Mouse (Mus musculus) liver, adult (tissue): ENCODE data around the gene Wfdc15b.
"Not testable (repeated sequence)": the region's sequence is repeated elsewhere in the genome, so short reads cannot be mapped to it uniquely, and the experiment has no call there.

Source experiments
- GATA4 ChIP-seq: IDR thresholded peaks from 2 replicates; pipeline ENCODE4 v1.6.1; 2014; ENCODE audit warnings: mild to moderate bottlenecking, low read length; ENCODE audit not compliant: insufficient replicate concordance

The Wfdc15b gene

DNA sequence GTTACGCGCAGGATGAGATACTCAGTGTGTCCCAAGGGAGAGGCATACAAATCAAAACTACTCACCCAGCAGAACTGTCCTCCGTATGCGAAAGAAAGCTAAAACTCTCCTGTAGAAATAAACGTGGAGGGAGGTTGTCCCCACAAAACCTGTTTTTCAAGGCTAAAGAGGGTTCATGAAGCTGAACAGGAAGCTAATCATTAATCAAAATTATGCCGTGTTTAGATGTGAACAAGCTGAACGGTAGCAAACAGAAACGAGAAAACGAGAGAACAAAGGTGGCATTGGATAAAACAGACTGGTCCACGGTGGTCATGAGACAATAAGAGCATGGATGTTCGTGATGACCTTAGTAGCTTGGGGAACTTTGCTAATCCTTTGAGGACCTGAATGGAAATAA is at the start of gene Wfdc15b:
Gene Wfdc15b (minus strand): TSS at position 139 of the 400 bp plus-strand sequence.
- TF ChIP-seq GATA4, result no peak

GRCm38 (mm10) chr2:164256540-164256939 is 35.1 kb upstream of the Wfdc15b start, which contains the start of gene Svs3b:
Svs3b (minus strand) TSS chr2:164256640.
- TF ChIP-seq GATA4, result not testable (repeated sequence)

DNA sequence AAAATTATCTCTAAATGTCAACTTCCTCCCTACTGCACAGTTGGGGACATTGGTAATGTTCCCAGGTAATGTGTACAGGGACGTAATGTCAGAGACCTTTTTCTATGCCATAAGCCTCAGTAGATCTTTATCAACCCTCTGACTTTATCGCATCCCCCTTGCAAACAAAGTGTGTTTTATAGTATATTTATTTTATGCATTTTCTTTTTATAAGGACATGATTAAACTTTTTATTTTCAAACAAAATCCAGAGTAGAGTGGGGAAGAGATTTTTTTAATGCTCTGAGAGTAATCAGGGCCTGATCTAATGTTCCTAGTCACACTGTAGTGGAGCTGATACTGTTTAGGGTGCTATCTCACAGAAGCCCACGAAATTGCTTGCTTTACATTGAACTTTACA is 16.9 kb upstream of the Wfdc15b start, which contains the start of gene Svs2:
Gene Svs2 (minus strand): TSS at position 101 of the 400 bp plus-strand sequence.
- no peak for TF ChIP-seq GATA4

GRCm38 (mm10) chr2:164232671-164233070 is 11.2 kb upstream of the Wfdc15b start:
- TF ChIP-seq GATA4, result no peak

DNA sequence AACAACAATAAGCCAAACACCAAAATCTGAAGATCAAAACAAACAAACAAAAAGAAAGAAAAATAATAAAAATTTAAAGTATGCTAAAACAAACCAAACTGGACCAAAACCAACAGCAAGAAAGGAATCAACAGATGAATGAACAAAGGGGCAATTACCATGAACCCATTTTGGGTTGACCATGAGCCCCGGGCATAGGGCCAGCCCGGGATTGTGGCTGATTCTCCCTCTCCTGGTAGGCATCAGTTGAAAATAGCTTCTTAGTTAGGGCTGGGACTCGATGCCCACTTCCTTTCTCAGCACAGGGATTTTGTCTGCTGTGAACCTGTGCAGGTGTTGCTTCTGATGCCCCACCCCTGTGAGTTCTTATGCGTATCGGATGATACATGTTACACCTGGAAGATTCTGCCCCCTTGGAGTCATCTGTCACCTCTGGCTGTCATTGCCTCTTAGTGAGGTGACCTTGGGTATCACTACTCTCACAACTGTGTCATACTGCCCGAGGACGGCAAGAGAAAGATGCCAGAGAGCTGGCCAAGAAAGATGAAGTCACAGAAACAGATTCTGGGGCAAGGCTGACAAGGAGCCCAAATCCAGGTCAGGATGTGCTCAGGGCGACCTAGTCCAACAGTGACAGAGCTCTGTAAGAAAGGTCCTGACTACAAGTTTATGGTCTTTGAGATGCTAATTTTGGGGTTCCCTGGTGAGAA is 7.1 kb upstream of the Wfdc15b start:
- no peak for TF ChIP-seq GATA4

GRCm38 (mm10) chr2:164219295-164219694 is 2.2 kb downstream of the Wfdc15b start:
- no peak for TF ChIP-seq GATA4

DNA sequence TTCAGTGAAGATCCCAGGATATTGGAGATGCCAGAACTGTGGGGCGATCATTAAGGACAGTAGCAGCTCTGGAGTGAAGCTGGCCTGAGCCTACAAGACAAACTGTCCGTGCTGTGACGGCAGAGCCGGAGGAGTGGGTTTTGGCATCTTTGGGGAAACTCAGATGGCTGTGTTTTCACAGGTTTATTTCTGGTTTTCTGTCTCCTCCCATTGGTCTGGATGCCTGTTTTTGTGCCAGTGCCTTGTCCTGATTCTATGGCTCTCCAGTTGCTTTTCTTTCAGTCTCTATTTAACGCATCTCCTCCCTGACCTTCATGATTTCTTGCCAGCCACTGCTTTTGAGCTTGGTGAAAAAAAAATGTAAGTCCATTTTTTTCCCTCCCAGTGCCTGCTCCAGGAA is 8.7 kb downstream of the Wfdc15b start:
- TF ChIP-seq GATA4, result no peak

GRCm38 (mm10) chr2:164210892-164211291 is 10.6 kb downstream of the Wfdc15b start:
- no peak for TF ChIP-seq GATA4

DNA sequence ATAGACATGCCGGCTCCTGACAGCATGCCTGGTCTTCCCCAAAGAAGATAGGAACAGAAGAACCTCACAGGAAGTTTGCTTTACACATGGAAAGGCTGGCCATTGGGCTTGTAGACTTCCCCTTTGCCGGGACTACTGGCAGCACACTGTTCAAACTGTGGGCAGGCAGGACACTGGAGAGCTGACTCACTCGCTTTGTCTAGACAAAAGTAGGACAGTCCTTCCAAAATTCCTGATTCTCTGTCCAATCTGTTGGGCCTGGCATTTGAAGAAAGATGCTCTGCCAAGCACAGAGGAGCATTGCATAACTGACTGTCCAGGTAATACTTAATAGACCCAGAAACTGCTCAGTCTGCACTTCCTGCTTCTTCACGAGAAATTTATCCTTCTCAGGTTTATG is 14.8 kb downstream of the Wfdc15b start:
- no peak for TF ChIP-seq GATA4

DNA sequence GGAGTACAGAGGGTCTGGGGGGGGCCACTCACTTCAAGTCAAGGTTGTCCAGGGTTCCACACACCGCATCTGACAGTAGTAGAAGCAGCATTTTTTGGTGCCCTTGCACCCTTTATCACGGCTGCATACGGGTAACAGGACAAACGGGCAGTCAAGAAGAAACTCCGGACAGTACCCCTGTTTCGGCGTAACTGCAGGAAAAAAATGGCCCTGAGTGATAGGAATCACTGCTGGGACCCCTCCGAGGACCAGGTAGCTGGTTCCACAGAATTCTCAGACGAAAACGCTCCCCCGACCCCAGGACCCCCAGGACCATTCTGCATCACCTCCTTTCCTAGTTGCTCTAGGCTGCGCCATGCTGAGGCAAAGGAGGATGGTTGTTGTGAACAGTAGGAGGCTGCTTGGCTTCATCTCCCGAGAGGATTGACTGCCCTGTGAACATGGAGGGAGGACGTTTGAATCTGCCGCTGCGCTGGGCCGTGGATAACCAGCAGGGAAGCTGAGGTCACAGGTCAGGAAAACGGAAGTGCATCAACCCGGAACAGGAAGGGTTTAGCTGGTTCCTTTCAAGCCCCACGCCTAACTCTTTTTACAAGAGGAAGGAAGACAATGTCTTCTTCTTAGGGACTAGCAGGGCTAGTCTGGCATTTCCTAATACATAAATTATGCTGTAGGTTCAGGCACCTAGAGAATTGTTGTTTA is 21.7 kb downstream of the Wfdc15b start, which contains the start of gene Wfdc15a:
Gene Wfdc15a (minus strand): TSS at position 505 of the 702 bp plus-strand sequence.
- TF ChIP-seq GATA4, result no peak

DNA sequence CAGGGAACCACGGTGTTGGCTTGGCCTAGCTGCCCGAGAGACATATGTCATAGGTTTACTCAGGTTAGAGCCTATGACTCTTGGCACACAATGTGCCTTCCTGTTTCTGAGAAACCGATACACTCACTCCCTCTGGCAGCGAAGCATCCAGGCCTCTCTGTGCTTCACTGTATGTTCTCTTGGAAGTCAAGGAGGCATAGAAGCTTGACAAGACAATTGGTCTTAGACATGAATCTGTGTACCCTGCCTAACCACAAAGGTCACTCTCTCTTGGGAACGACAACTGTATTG is 24.8 kb downstream of the Wfdc15b start:
- no peak for TF ChIP-seq GATA4

DNA sequence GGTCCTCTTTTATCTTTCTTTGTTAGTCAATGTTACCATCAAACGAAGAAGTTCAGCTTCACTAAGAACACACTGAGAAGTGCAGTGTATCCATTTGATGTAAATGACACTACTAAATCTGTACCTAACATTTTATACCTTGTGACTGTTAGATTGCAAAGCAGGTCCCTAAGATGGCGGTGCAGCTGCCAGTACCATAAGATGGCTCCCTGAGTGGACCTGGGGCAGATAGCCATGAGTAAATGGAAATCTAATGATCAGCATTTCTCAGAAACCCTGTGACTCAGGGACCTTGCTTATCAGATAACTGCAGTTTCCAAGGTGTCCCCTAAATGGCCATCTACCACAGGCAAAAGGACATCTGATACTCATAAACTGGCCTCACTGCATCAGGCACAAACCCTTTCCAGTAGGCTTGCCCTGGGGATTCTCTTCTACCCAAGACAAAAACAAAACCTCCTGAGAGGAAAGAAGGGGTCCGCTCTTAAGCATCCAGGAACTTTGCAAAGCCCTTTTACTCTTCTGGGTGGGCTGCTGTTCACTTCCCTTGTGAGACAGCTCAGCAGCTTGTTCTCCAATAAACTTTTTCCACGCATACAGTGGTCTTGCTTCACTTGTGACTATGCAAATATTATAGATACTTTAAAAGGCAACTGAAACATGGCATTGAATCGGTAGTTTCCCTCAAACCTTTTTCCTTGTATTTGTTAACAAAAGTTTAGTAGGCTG is 25.3 kb downstream of the Wfdc15b start:
- TF ChIP-seq GATA4, result no peak

- TF ChIP-seq GATA4, result no peak
These were observed 26.4 kb downstream of the Wfdc15b start for GRCm38 (mm10) chr2:164194959-164195630.

GRCm38 (mm10) chr2:164192279-164192678 is 29.2 kb downstream of the Wfdc15b start:
- no peak for TF ChIP-seq GATA4

DNA sequence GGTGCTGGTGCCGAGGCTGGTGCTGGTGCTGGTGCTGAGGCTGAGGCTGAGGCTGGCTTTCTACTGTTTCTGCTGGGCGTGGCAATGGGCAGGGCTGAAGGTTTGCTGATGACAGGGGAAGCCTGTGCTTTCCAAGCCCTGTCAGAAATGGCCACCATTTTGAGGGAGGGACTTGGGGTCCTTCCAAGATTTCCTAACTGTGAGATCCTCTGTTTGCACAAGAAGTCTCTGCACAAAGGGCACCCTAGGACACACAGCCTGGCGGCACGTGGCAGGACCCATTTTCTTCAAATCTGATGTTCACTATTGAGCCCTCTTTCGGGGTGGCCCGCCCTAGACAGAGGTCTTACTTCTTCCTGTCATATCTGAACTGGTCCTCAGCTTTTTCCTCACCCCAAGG is 30.9 kb downstream of the Wfdc15b start, which contains the start of gene Wfdc12:
Gene Wfdc12 (minus strand): TSS at position 33 of the 400 bp plus-strand sequence.
- TF ChIP-seq GATA4, result no peak
